Mouse (Mus musculus): ENCODE results near the gene H2-Ke6. TPM values are rescaled to one million over a fixed set of nuclear protein-coding genes. Genes with fewer than 3 reads are reported as not detected.

H2-Ke6 gene
- 2.2 TPM for polyA plus RNA-seq (2014; fragmentation: Illumina TruSeq; extraction: RNeasy Lipid Tissue Mini Kit (QIAGEN cat#74804); ENCODE audit: low read depth, low replicate concordance)

DNA sequence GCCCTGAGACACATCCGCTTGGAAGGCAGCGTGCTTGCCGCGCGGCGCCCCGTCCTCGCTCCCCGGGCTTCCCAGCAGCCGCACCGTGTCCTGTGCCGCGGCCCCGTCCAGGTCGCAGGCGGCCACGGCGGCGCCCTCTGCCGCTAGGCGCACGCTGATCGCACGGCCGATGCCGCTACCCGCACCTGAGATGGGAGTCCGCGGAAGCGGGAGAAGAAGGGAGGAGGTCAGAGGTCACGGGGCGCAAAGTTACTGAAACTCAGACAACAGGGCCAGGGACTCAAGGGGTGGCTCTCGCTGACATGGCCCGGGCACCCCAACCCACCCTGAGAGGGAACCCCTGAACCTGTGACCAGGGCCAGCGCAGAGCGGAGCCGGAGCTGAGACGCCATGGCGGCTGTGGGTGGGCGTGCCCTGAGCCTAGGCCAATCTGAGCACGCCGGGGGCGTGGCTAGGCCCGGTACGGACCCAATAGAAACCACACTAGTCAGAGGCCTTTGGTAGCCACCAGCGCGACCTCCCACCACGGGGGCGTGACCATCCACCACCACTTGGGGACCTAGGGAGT lies at the start of gene H2-Ke6:
Gene H2-Ke6, minus strand, starts transcription at position 405 of the 568 bp plus-strand sequence.

DNA sequence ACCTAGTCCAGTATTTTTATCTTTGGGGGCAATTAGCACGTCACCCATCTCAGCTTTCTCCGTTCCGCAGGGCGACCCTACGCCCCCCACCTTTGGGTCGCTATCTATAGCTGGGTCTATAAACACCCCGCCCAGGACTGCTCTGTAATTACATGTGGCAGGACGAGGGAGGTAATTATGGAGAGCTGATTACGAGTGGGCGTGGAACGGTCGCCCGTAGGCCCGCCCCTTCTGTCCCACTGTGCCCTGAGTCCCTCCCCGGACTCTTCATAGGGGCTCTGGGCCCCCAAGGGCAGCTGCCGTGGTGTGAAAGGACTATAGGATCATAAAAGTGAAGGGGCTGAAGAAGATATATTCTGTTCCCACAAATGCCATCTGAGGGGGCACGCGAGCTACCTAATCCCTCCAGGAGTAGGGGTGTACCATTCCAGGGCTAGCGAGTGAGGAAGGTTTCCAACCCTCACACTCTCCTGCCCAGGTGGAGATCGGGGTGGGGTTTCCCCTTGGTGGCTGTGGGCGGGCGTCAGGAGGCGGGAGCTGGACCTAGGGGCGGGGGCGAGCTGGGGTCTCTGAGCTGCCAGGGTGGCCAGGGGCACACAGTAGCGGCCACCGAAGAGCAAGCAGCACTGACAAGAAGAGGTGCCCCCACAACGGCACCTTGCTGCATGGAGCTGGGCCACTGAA lies 11.2 kb upstream of the H2-Ke6 start, which contains the start of gene Col11a2:
Gene Col11a2, plus strand, starts transcription at position 560 of the 684 bp plus-strand sequence.

DNA sequence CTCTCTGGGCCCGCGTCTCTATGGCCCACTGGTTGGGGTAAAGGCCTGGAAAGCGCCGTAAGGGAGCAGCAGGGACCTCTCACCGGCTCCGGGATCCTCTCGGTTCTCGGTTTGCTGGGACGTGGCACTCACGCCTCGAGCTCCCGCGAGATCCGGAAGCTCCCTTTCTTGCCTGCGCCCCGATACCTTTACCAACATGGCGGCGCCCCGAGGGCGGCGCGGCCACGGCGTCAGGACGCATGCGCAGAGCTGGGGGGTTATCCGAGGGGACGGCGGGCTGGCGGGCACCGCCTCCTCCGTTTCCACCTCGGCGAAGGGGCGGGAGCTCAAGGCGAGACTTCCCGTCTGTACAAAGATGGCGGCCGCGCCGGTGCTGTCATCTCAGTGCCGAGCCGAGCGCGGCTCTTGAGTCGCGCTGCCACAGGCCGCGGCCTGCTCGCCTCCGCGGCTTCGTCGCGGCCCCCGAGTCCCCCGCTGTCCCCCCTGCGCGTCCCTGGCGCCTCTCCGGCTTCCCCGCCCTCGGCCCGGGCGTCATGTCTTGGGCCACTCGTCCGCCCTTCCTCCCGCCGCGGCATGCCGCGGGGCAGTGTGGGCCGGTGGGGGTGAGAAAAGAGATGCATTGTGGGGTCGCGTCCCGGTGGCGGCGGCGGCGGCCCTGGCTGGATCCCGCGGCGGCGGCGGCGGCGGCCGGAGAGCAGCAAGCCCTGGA lies 3.8 kb upstream of the H2-Ke6 start, which contains the start of the genes Slc39a7 and Rxrb:
Gene Slc39a7, minus strand, starts transcription at position 218 of the 709 bp plus-strand sequence.
Gene Rxrb, plus strand, starts transcription at position 348 of the 709 bp plus-strand sequence.

DNA sequence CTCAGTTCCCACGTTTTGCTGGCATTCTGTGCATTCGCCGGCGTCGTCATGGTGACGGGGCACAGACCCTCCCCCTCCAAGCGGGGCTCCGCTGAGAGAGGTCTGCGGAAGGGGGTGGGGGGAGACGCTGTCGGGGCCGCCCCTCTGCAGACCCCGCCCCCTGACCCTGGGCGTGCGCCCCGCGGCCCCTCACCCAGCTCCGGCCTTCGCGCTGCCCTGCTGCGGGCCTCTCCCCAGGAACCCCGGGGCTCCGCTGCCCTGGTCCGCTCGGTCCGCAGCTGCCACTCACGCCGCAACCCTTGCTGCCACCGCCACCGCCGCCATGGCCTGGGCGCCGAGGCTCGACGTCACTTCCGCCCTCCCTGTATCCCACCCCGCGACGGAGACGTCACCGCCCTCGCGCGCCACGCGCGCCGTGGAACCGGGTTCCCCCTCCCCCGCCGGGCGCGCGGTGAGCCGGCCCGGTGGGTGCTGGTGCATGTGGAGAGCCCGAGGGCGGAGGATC lies 3.5 kb downstream of the H2-Ke6 start, which contains the start of gene Ring1:
Gene Ring1, minus strand, starts transcription at position 364 of the 505 bp plus-strand sequence.

DNA sequence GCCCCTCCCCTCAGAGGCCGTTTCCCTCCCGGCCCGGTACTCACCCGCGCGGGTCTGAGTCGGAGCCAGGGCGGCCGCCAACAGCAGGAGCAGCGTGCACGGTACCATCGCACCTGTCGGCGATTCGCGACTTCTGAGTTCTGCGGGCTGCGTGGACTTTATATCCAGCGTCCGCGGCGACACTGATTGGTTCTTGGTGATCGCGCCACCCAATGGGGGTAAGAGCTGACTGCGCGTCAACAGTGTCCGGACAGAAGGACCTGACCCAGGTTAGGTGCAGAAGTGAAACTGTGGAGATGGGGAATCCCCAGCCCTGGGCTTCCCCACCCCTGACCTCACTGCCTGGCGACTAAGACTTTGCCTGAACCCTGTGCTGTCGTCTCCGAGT lies 27.7 kb downstream of the H2-Ke6 start, which contains the start of gene H2-K1:
Gene H2-K1, minus strand, starts transcription at position 198 of the 388 bp plus-strand sequence.

Other genes with a start within 250 kb of the H2-Ke6 start
- 0.36 TPM for gene Angptl4, start 246.2 kb downstream of the H2-Ke6 start, polyA plus RNA-seq (2014; fragmentation: Illumina TruSeq; extraction: RNeasy Lipid Tissue Mini Kit (QIAGEN cat#74804); ENCODE audit: low read depth, low replicate concordance)
- 15.3 TPM for gene Kank3, start 217.5 kb downstream of the H2-Ke6 start, polyA plus RNA-seq (2014; fragmentation: Illumina TruSeq; extraction: RNeasy Lipid Tissue Mini Kit (QIAGEN cat#74804); ENCODE audit: low read depth, low replicate concordance)
- 54.7 TPM for gene Rps28, start 203.5 kb downstream of the H2-Ke6 start, polyA plus RNA-seq (2014; fragmentation: Illumina TruSeq; extraction: RNeasy Lipid Tissue Mini Kit (QIAGEN cat#74804); ENCODE audit: low read depth, low replicate concordance)
- gene Ndufa7, start 203.5 kb downstream of the H2-Ke6 start, polyA plus RNA-seq (2014; fragmentation: Illumina TruSeq; extraction: RNeasy Lipid Tissue Mini Kit (QIAGEN cat#74804); ENCODE audit: low read depth, low replicate concordance) = 19.3 TPM
- gene Cd320, start 185.0 kb downstream of the H2-Ke6 start, polyA plus RNA-seq (2014; fragmentation: Illumina TruSeq; extraction: RNeasy Lipid Tissue Mini Kit (QIAGEN cat#74804); ENCODE audit: low read depth, low replicate concordance) = 36.7 TPM
- gene Gm7029, start 154.2 kb downstream of the H2-Ke6 start, polyA plus RNA-seq (2014; fragmentation: Illumina TruSeq; extraction: RNeasy Lipid Tissue Mini Kit (QIAGEN cat#74804); ENCODE audit: low read depth, low replicate concordance) = not detected
- 3.2 TPM for gene Kifc1, start 137.4 kb downstream of the H2-Ke6 start, polyA plus RNA-seq (2014; fragmentation: Illumina TruSeq; extraction: RNeasy Lipid Tissue Mini Kit (QIAGEN cat#74804); ENCODE audit: low read depth, low replicate concordance)
- gene Platr17, start 122.9 kb downstream of the H2-Ke6 start, polyA plus RNA-seq (2014; fragmentation: Illumina TruSeq; extraction: RNeasy Lipid Tissue Mini Kit (QIAGEN cat#74804); ENCODE audit: low read depth, low replicate concordance) = 0.48 TPM
- 31.5 TPM for gene Daxx, start 118.6 kb downstream of the H2-Ke6 start, polyA plus RNA-seq (2014; fragmentation: Illumina TruSeq; extraction: RNeasy Lipid Tissue Mini Kit (QIAGEN cat#74804); ENCODE audit: low read depth, low replicate concordance)
- gene Tapbp, start 112.2 kb downstream of the H2-Ke6 start, polyA plus RNA-seq (2014; fragmentation: Illumina TruSeq; extraction: RNeasy Lipid Tissue Mini Kit (QIAGEN cat#74804); ENCODE audit: low read depth, low replicate concordance) = 25.5 TPM
- gene Zbtb22, start 112.2 kb downstream of the H2-Ke6 start, polyA plus RNA-seq (2014; fragmentation: Illumina TruSeq; extraction: RNeasy Lipid Tissue Mini Kit (QIAGEN cat#74804); ENCODE audit: low read depth, low replicate concordance) = 3.0 TPM
- gene Rgl2, start 98.5 kb downstream of the H2-Ke6 start, polyA plus RNA-seq (2014; fragmentation: Illumina TruSeq; extraction: RNeasy Lipid Tissue Mini Kit (QIAGEN cat#74804); ENCODE audit: low read depth, low replicate concordance) = 6.7 TPM
- 14.6 TPM for gene Pfdn6, start 87.7 kb downstream of the H2-Ke6 start, polyA plus RNA-seq (2014; fragmentation: Illumina TruSeq; extraction: RNeasy Lipid Tissue Mini Kit (QIAGEN cat#74804); ENCODE audit: low read depth, low replicate concordance)
- gene Wdr46, start 87.4 kb downstream of the H2-Ke6 start, polyA plus RNA-seq (2014; fragmentation: Illumina TruSeq; extraction: RNeasy Lipid Tissue Mini Kit (QIAGEN cat#74804); ENCODE audit: low read depth, low replicate concordance) = 1.1 TPM
- 0.25 TPM for gene B3galt4, start 76.6 kb downstream of the H2-Ke6 start, polyA plus RNA-seq (2014; fragmentation: Illumina TruSeq; extraction: RNeasy Lipid Tissue Mini Kit (QIAGEN cat#74804); ENCODE audit: low read depth, low replicate concordance)
- gene Vps52, start 72.2 kb downstream of the H2-Ke6 start, polyA plus RNA-seq (2014; fragmentation: Illumina TruSeq; extraction: RNeasy Lipid Tissue Mini Kit (QIAGEN cat#74804); ENCODE audit: low read depth, low replicate concordance) = 6.9 TPM
- gene Rps18, start 72.1 kb downstream of the H2-Ke6 start, polyA plus RNA-seq (2014; fragmentation: Illumina TruSeq; extraction: RNeasy Lipid Tissue Mini Kit (QIAGEN cat#74804); ENCODE audit: low read depth, low replicate concordance) = 19.7 TPM
- 48.0 TPM for gene H2-K1, start 27.7 kb downstream of the H2-Ke6 start, polyA plus RNA-seq (2014; fragmentation: Illumina TruSeq; extraction: RNeasy Lipid Tissue Mini Kit (QIAGEN cat#74804); ENCODE audit: low read depth, low replicate concordance)
- 1.3 TPM for gene Ring1, start 3.4 kb downstream of the H2-Ke6 start, polyA plus RNA-seq (2014; fragmentation: Illumina TruSeq; extraction: RNeasy Lipid Tissue Mini Kit (QIAGEN cat#74804); ENCODE audit: low read depth, low replicate concordance)
- gene Slc39a7, start 3.6 kb upstream of the H2-Ke6 start, polyA plus RNA-seq (2014; fragmentation: Illumina TruSeq; extraction: RNeasy Lipid Tissue Mini Kit (QIAGEN cat#74804); ENCODE audit: low read depth, low replicate concordance) = 0.11 TPM
- gene Rxrb, start 3.8 kb upstream of the H2-Ke6 start, polyA plus RNA-seq (2014; fragmentation: Illumina TruSeq; extraction: RNeasy Lipid Tissue Mini Kit (QIAGEN cat#74804); ENCODE audit: low read depth, low replicate concordance) = 0.55 TPM
- 0.07 TPM for gene Col11a2, start 11.4 kb upstream of the H2-Ke6 start, polyA plus RNA-seq (2014; fragmentation: Illumina TruSeq; extraction: RNeasy Lipid Tissue Mini Kit (QIAGEN cat#74804); ENCODE audit: low read depth, low replicate concordance)
- gene H2-Oa, start 64.3 kb upstream of the H2-Ke6 start, polyA plus RNA-seq (2014; fragmentation: Illumina TruSeq; extraction: RNeasy Lipid Tissue Mini Kit (QIAGEN cat#74804); ENCODE audit: low read depth, low replicate concordance) = not detected
- gene H2-DMa, start 91.5 kb upstream of the H2-Ke6 start, polyA plus RNA-seq (2014; fragmentation: Illumina TruSeq; extraction: RNeasy Lipid Tissue Mini Kit (QIAGEN cat#74804); ENCODE audit: low read depth, low replicate concordance) = 1.9 TPM
- gene Brd2, start 94.6 kb upstream of the H2-Ke6 start, polyA plus RNA-seq (2014; fragmentation: Illumina TruSeq; extraction: RNeasy Lipid Tissue Mini Kit (QIAGEN cat#74804); ENCODE audit: low read depth, low replicate concordance) = 414 TPM
- gene H2-DMb2, start 115.2 kb upstream of the H2-Ke6 start, polyA plus RNA-seq (2014; fragmentation: Illumina TruSeq; extraction: RNeasy Lipid Tissue Mini Kit (QIAGEN cat#74804); ENCODE audit: low read depth, low replicate concordance) = not detected
- 4.0 TPM for gene H2-DMb1, start 125.0 kb upstream of the H2-Ke6 start, polyA plus RNA-seq (2014; fragmentation: Illumina TruSeq; extraction: RNeasy Lipid Tissue Mini Kit (QIAGEN cat#74804); ENCODE audit: low read depth, low replicate concordance)
- 0.25 TPM for gene Tap1, start 159.5 kb upstream of the H2-Ke6 start, polyA plus RNA-seq (2014; fragmentation: Illumina TruSeq; extraction: RNeasy Lipid Tissue Mini Kit (QIAGEN cat#74804); ENCODE audit: low read depth, low replicate concordance)
- 1.2 TPM for gene Psmb9, start 159.7 kb upstream of the H2-Ke6 start, polyA plus RNA-seq (2014; fragmentation: Illumina TruSeq; extraction: RNeasy Lipid Tissue Mini Kit (QIAGEN cat#74804); ENCODE audit: low read depth, low replicate concordance)
- gene Psmb8, start 169.7 kb upstream of the H2-Ke6 start, polyA plus RNA-seq (2014; fragmentation: Illumina TruSeq; extraction: RNeasy Lipid Tissue Mini Kit (QIAGEN cat#74804); ENCODE audit: low read depth, low replicate concordance) = 0.14 TPM
- not detected for gene Tap2, start 175.5 kb upstream of the H2-Ke6 start, polyA plus RNA-seq (2014; fragmentation: Illumina TruSeq; extraction: RNeasy Lipid Tissue Mini Kit (QIAGEN cat#74804); ENCODE audit: low read depth, low replicate concordance)
- gene H2-Ob, start 210.8 kb upstream of the H2-Ke6 start, polyA plus RNA-seq (2014; fragmentation: Illumina TruSeq; extraction: RNeasy Lipid Tissue Mini Kit (QIAGEN cat#74804); ENCODE audit: low read depth, low replicate concordance) = 0.11 TPM
- gene H2-Ab1, start 229.6 kb upstream of the H2-Ke6 start, polyA plus RNA-seq (2014; fragmentation: Illumina TruSeq; extraction: RNeasy Lipid Tissue Mini Kit (QIAGEN cat#74804); ENCODE audit: low read depth, low replicate concordance) = 5.3 TPM

Measured in testis, adult 10 weeks (tissue).